Mouse (Mus musculus) G1E (cell line): Measurements from ENCODE around the gene Akt3.

ENCODE experiments used
- CTCF ChIP-seq: IDR thresholded peaks from 2 replicates; pipeline ENCODE4 v1.5.1; 2012; ENCODE audit warnings: low read depth, low read length, inconsistent platforms, mixed read lengths
- GATA1 ChIP-seq: IDR thresholded peaks from 2 replicates; pipeline ENCODE4 v1.6.1; 2012; ENCODE audit warnings: borderline replicate concordance, low read length, inconsistent platforms, mixed read lengths

GRCm38 (mm10) chr1:177186751-177187150, 71.3 kb downstream of the Akt3 start:
- TF ChIP-seq CTCF (no peak), GATA1 (no peak)
